Mouse (Mus musculus) liver, embryonic 13.5 days (tissue): Measurements from ENCODE around the gene Hoxd3. TPM values are rescaled to one million over a fixed set of nuclear protein-coding genes. Genes with fewer than 3 reads are reported as not detected.
A peak's percentile ranks its signal among the peaks of the same experiment; 100 is the strongest.

ENCODE experiments used
- ATAC-seq: fragments of 200-750 bp; cut with Nextera tagmentation; 2 replicates; pipeline ENCODE4 v1.8.0; 2017; ENCODE audit warnings: low read depth, mild to moderate bottlenecking, moderate number of reproducible peaks, moderate library complexity
- DNase-seq: peaks from one replicate; pipeline ENCODE4 v3.0.0; 2022
- H3K27ac ChIP-seq: fragments of 300-500 bp; sonication (generic); 2 replicates; pipeline ENCODE4 v1.5.1; 2015; ENCODE audit warnings: moderate library complexity, mild to moderate bottlenecking, inconsistent platforms
- H3K27me3 ChIP-seq: fragments of 300-500 bp; sonication (generic); 2 replicates; pipeline ENCODE4 v1.6.1; 2015; ENCODE audit warnings: mild to moderate bottlenecking, inconsistent platforms
- H3K36me3 ChIP-seq: fragments of 300-500 bp; sonication (generic); 2 replicates; pipeline ENCODE4 v1.6.1; 2015; ENCODE audit warnings: mild to moderate bottlenecking, inconsistent platforms
- H3K4me1 ChIP-seq: fragments of 300-500 bp; sonication (generic); replicated peaks from 2 replicates; pipeline ENCODE4 v1.6.1; 2015; ENCODE audit warnings: inconsistent platforms
- H3K4me2 ChIP-seq: fragments of 300-500 bp; sonication (generic); 2 replicates; pipeline ENCODE4 v1.6.1; 2015; ENCODE audit warnings: inconsistent platforms, mild to moderate bottlenecking, moderate library complexity
- H3K4me3 ChIP-seq: fragments of 300-500 bp; sonication (generic); replicated peaks from 2 replicates; pipeline ENCODE4 v1.5.1; 2015; ENCODE audit warnings: mild to moderate bottlenecking, inconsistent platforms
- H3K9ac ChIP-seq: fragments of 300-500 bp; sonication (generic); 2 replicates; pipeline ENCODE4 v1.6.1; 2015; ENCODE audit warnings: mild to moderate bottlenecking, inconsistent platforms
- H3K9me3 ChIP-seq: fragments of 300-500 bp; sonication (generic); replicated peaks from 2 replicates; pipeline ENCODE4 v1.6.1; 2016; ENCODE audit warnings: inconsistent platforms
- WGBS: fragments of 180-500 bp; shearing (Covaris S2); methylation state at CpG from one replicate; pipeline ENCODE4 v1.1.7; 2015; ENCODE audit not compliant: insufficient replicate concordance; 5-methylcytosine and 5-hydroxymethylcytosine counted together
- polyA plus RNA-seq: library from polyadenylated mRNA; unstranded; fragments of >200 nt; fragmentation: Nextera tagmentation; extraction: Ambion mirVana; gene quantifications from 2 replicates; pipeline ENCODE4 v1.2.1, GENCODE M21; 2015

The Hoxd3 gene
- polyA plus RNA-seq, 1 experiment from 2014 or later, result 0.16 TPM

GRCm38 (mm10) chr2:74672481-74673362 is 39.0 kb upstream of the Hoxd3 start:
- Histone ChIP-seq H3K9ac (no peak overlapping the region), H3K4me2 (peak overlapping the region; percentile 55), H3K4me1 (peaks cover 6% of the 10 kb centered on the region; the same call in 1 of the 2 replicates), H3K27me3 (peaks cover 100% of the 10 kb centered on the region), H3K9me3 (no peaks in the 10 kb centered on the region), H3K4me3 (peak overlapping the region; percentile 37), H3K36me3 (no peaks in the 10 kb centered on the region), H3K27ac (no peak overlapping the region)
- DNase-seq (no peak), ATAC-seq (no peak)
- 1% methylated on average over 40 of the region's 40 CpGs for WGBS

GRCm38 (mm10) chr2:74673835-74674425 is 37.8 kb upstream of the Hoxd3 start:
- Histone ChIP-seq H3K4me3 (no peak overlapping the region), H3K9me3 (no peaks in the 10 kb centered on the region), H3K9ac (no peak overlapping the region), H3K27me3 (peaks cover 100% of the 10 kb centered on the region), H3K36me3 (no peaks in the 10 kb centered on the region), H3K27ac (no peak overlapping the region), H3K4me1 (no peaks in the 10 kb centered on the region; the same call in 1 of the 2 replicates), H3K4me2 (no peak overlapping the region)
- no peak for ATAC-seq
- WGBS, result 2% methylated on average over 24 of the region's 24 CpGs
- DNase-seq, result no peak

- WGBS, result 5% methylated on average over 47 of the region's 47 CpGs
- no peak within 1 kb of the TSS for H3K4me2 ChIP-seq
- H3K9me3 ChIP-seq, result no peaks in the 10 kb centered on the region
- H3K27me3 ChIP-seq, result peaks cover 100% of the 10 kb centered on the region
- no peaks in the 10 kb centered on the region for H3K36me3 ChIP-seq
- peaks cover 3% of the 10 kb centered on the region; the same call in 1 of the 2 replicates for H3K4me1 ChIP-seq
- H3K4me3 ChIP-seq, result no peak within 1 kb of the TSS
- DNase-seq (no peak), ATAC-seq (no peak)
- no peak within 1 kb of the TSS for H3K9ac ChIP-seq
- no peak within 1 kb of the TSS for H3K27ac ChIP-seq
These were observed 36.7 kb upstream of the Hoxd3 start, which contains the start of gene Hoxd12 for GRCm38 (mm10) chr2:74674881-74675665. Hoxd12 (plus strand) TSS chr2:74675013.

- ATAC-seq (no peak), DNase-seq (no peak)
- Histone ChIP-seq H3K4me1 (peaks cover 3% of the 10 kb centered on the region; the same call in 1 of the 2 replicates), H3K36me3 (no peaks in the 10 kb centered on the region), H3K4me3 (no peak overlapping the region), H3K9me3 (no peaks in the 10 kb centered on the region), H3K27ac (no peak overlapping the region), H3K4me2 (no peak overlapping the region), H3K9ac (no peak overlapping the region), H3K27me3 (peaks cover 100% of the 10 kb centered on the region)
- WGBS, result 7% methylated on average over 24 of the region's 24 CpGs
These were observed 36.0 kb upstream of the Hoxd3 start for GRCm38 (mm10) chr2:74675666-74676282.

GRCm38 (mm10) chr2:74676376-74677052 is 35.2 kb upstream of the Hoxd3 start:
- no peak for DNase-seq
- H3K9ac ChIP-seq, result no peak overlapping the region
- WGBS, result 2% methylated on average over 9 of the region's 9 CpGs
- H3K27ac ChIP-seq, result no peak overlapping the region
- no peak overlapping the region for H3K4me3 ChIP-seq
- no peaks in the 10 kb centered on the region for H3K9me3 ChIP-seq
- H3K27me3 ChIP-seq, result peaks cover 100% of the 10 kb centered on the region
- H3K4me2 ChIP-seq, result no peak overlapping the region
- H3K36me3 ChIP-seq, result no peaks in the 10 kb centered on the region
- no peak for ATAC-seq
- peaks cover 3% of the 10 kb centered on the region; the same call in 1 of the 2 replicates for H3K4me1 ChIP-seq

DNA sequence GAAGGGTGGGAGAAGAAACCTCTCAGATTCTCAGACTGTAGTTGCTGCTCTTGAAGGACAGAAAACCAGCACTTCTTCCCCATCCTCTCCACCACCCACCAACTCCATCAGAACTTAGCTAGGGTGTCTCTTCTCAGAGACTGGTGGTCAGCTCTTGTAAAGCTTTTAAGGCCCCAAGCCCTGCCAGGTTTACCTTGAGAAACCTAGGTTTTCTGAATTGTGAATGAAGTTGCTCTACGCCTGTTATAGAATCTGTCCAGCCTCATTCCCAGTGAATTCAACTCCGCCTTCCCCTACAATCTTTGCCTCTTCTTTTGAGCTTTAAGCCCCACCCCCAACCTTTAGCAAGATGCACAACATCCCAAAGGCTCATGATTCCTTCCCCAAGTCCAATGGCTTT is 34.6 kb upstream of the Hoxd3 start:
- WGBS, result 16% methylated on average over 2 of the region's 2 CpGs
- ATAC-seq (no peak), DNase-seq (no peak)
- no peaks in the 10 kb centered on the region for H3K9me3 ChIP-seq
- peaks cover 100% of the 10 kb centered on the region for H3K27me3 ChIP-seq
- H3K4me3 ChIP-seq, result no peak overlapping the region
- no peaks in the 10 kb centered on the region for H3K36me3 ChIP-seq
- H3K9ac ChIP-seq, result no peak overlapping the region
- peaks cover 5% of the 10 kb centered on the region; the same call in 1 of the 2 replicates for H3K4me1 ChIP-seq
- H3K4me2 ChIP-seq, result no peak overlapping the region
- H3K27ac ChIP-seq, result no peak overlapping the region

- ATAC-seq (no peak), DNase-seq (no peak)
- no peak within 1 kb of the TSS for H3K4me2 ChIP-seq
- H3K4me3 ChIP-seq, result no peak within 1 kb of the TSS
- H3K9ac ChIP-seq, result no peak within 1 kb of the TSS
- 3% methylated on average over 15 of the region's 15 CpGs for WGBS
- H3K27me3 ChIP-seq, result peaks cover 100% of the 10 kb centered on the region
- H3K36me3 ChIP-seq, result no peaks in the 10 kb centered on the region
- no peaks in the 10 kb centered on the region for H3K9me3 ChIP-seq
- H3K27ac ChIP-seq, result no peak within 1 kb of the TSS
- H3K4me1 ChIP-seq, result 0 out of 2 replicates have a peak, but pooled peaks cover 7% of the 10 kb centered on the region
These were observed 32.7 kb upstream of the Hoxd3 start, which contains the start of gene Hoxd11 for GRCm38 (mm10) chr2:74678891-74679595. Hoxd11 (plus strand) TSS chr2:74679557.

GRCm38 (mm10) chr2:74679596-74679971 is 32.1 kb upstream of the Hoxd3 start:
- ATAC-seq, result no peak
- no peaks in the 10 kb centered on the region for H3K9me3 ChIP-seq
- no peak overlapping the region for H3K4me2 ChIP-seq
- H3K36me3 ChIP-seq, result no peaks in the 10 kb centered on the region
- WGBS, result 2% methylated on average over 26 of the region's 26 CpGs
- H3K9ac ChIP-seq, result no peak overlapping the region
- H3K27ac ChIP-seq, result no peak overlapping the region
- 0 out of 2 replicates have a peak, but pooled peaks cover 7% of the 10 kb centered on the region for H3K4me1 ChIP-seq
- no peak overlapping the region for H3K4me3 ChIP-seq
- H3K27me3 ChIP-seq, result peaks cover 100% of the 10 kb centered on the region
- no peak for DNase-seq

DNA sequence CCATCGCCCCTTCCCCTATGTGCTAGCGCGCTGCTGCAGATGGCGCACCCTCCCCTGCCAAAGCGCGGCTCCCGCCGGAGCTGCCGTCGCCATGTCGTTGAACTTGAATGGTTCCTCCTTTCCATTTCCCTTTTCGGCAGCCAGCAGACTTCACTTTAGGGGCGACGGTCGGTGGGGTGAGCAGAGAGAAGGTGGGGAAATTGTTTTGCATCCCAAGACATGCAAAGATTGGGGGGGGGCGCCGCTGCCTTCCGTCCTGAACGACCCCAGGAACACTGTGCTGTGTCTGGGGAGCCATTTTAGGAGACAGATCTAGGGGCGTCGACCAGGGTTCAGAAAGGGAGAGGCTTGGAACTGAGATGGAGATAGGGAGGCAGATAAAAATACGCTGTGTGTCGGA is 31.7 kb upstream of the Hoxd3 start:
- WGBS, result 3% methylated on average over 23 of the region's 23 CpGs
- 0 out of 2 replicates have a peak, but pooled peaks cover 7% of the 10 kb centered on the region for H3K4me1 ChIP-seq
- peaks cover 100% of the 10 kb centered on the region for H3K27me3 ChIP-seq
- no peaks in the 10 kb centered on the region for H3K36me3 ChIP-seq
- H3K4me2 ChIP-seq, result no peak overlapping the region
- DNase-seq (no peak), ATAC-seq (no peak)
- no peak overlapping the region for H3K9ac ChIP-seq
- H3K27ac ChIP-seq, result no peak overlapping the region
- no peak overlapping the region for H3K4me3 ChIP-seq
- no peaks in the 10 kb centered on the region for H3K9me3 ChIP-seq
